Mouse (Mus musculus): ENCODE results near the gene Rtkn.

- TF ChIP-seq GATA1 (IDR thresholded peaks at IDR 0.05; ENCODE audit: borderline replicate concordance, low read length) = no peak
- no peak for TF ChIP-seq FLI1 (IDR thresholded peaks at IDR 0.05; ENCODE audit: low read length)
These were observed at the start of gene Rtkn for GRCm38 (mm10) chr6:83134951-83135513.

Data from megakaryocyte, embryonic 14.5 days (primary cell).